Mouse (Mus musculus): ENCODE results near the gene Mcrs1. TPM values are rescaled to one million over a fixed set of nuclear protein-coding genes. Genes with fewer than 3 reads are reported as not detected.

The Mcrs1 gene
- polyA plus RNA-seq, 1 experiment from 2014 or later, result 193 TPM

- H3K9ac ChIP-seq (ENCODE audit: low read depth, low read length), result no peak overlapping the region
- WGBS, result 67% methylated on average over 10 of the region's 10 CpGs
- no peaks in the 10 kb centered on the region for H3K9me3 ChIP-seq (ENCODE audit: control insufficient read depth, low read length)
- H3K27ac ChIP-seq (ENCODE audit: low read depth, low read length), result no peak overlapping the region
- ATAC-seq (ENCODE audit: low FRiP score), result no peak
- H3K36me3 ChIP-seq (ENCODE audit: control insufficient read depth, insufficient read depth, low read length), result no peaks in the 10 kb centered on the region
- H3K4me1 ChIP-seq (replicated peaks; ENCODE audit: control insufficient read depth, insufficient read depth, low read length), result no peaks in the 10 kb centered on the region
- no peak overlapping the region for H3K4me3 ChIP-seq (ENCODE audit: low read depth, low read length)
- no peak overlapping the region for H3K4me2 ChIP-seq (replicated peaks; ENCODE audit: low read depth, low read length)
- peak; percentile 21 for DNase-seq (ENCODE audit: low spot score)
- no peaks in the 10 kb centered on the region for H3K27me3 ChIP-seq (ENCODE audit: control insufficient read depth, insufficient read depth, low read length)
Observed at GRCm38 (mm10) chr15:99283456-99283855, 31.7 kb upstream of the Mcrs1 start.

GRCm38 (mm10) chr15:99278271-99278670 lies 26.5 kb upstream of the Mcrs1 start:
- 94% methylated on average over 7 of the region's 7 CpGs for WGBS
- Histone ChIP-seq H3K9ac (ENCODE audit: low read depth, low read length) (no peak overlapping the region), H3K4me1 (replicated peaks; ENCODE audit: control insufficient read depth, insufficient read depth, low read length) (no peaks in the 10 kb centered on the region), H3K4me2 (replicated peaks; ENCODE audit: low read depth, low read length) (no peak overlapping the region), H3K9me3 (ENCODE audit: control insufficient read depth, low read length) (no peaks in the 10 kb centered on the region), H3K27ac (ENCODE audit: low read depth, low read length) (no peak overlapping the region), H3K27me3 (ENCODE audit: control insufficient read depth, insufficient read depth, low read length) (no peaks in the 10 kb centered on the region), H3K4me3 (ENCODE audit: low read depth, low read length) (no peak overlapping the region), H3K36me3 (ENCODE audit: control insufficient read depth, insufficient read depth, low read length) (no peaks in the 10 kb centered on the region)
- DNase-seq (ENCODE audit: low spot score) (no peak), ATAC-seq (ENCODE audit: low FRiP score) (no peak)

GRCm38 (mm10) chr15:99276095-99276494 lies 24.3 kb upstream of the Mcrs1 start:
- H3K36me3 ChIP-seq (ENCODE audit: control insufficient read depth, insufficient read depth, low read length), result no peaks in the 10 kb centered on the region
- ATAC-seq (ENCODE audit: low FRiP score) (no peak), DNase-seq (ENCODE audit: low spot score) (no peak)
- no peak overlapping the region for H3K9ac ChIP-seq (ENCODE audit: low read depth, low read length)
- H3K4me2 ChIP-seq (replicated peaks; ENCODE audit: low read depth, low read length), result no peak overlapping the region
- no peak overlapping the region for H3K4me3 ChIP-seq (ENCODE audit: low read depth, low read length)
- no peak overlapping the region for H3K27ac ChIP-seq (ENCODE audit: low read depth, low read length)
- no peaks in the 10 kb centered on the region for H3K4me1 ChIP-seq (replicated peaks; ENCODE audit: control insufficient read depth, insufficient read depth, low read length)
- H3K27me3 ChIP-seq (ENCODE audit: control insufficient read depth, insufficient read depth, low read length), result no peaks in the 10 kb centered on the region
- WGBS, result 82% methylated on average over 8 of the region's 8 CpGs
- no peaks in the 10 kb centered on the region for H3K9me3 ChIP-seq (ENCODE audit: control insufficient read depth, low read length)

- H3K4me3 ChIP-seq (ENCODE audit: low read depth, low read length), result no peak overlapping the region
- DNase-seq (ENCODE audit: low spot score), result peak; percentile 84
- no peaks in the 10 kb centered on the region for H3K36me3 ChIP-seq (ENCODE audit: control insufficient read depth, insufficient read depth, low read length)
- no peaks in the 10 kb centered on the region for H3K9me3 ChIP-seq (ENCODE audit: control insufficient read depth, low read length)
- no peak overlapping the region for H3K27ac ChIP-seq (ENCODE audit: low read depth, low read length)
- no peak for ATAC-seq (ENCODE audit: low FRiP score)
- no peak overlapping the region for H3K4me2 ChIP-seq (replicated peaks; ENCODE audit: low read depth, low read length)
- 22% methylated on average over 4 of the region's 4 CpGs for WGBS
- H3K27me3 ChIP-seq (ENCODE audit: control insufficient read depth, insufficient read depth, low read length), result no peaks in the 10 kb centered on the region
- no peaks in the 10 kb centered on the region for H3K4me1 ChIP-seq (replicated peaks; ENCODE audit: control insufficient read depth, insufficient read depth, low read length)
- no peak overlapping the region for H3K9ac ChIP-seq (ENCODE audit: low read depth, low read length)
Observed at GRCm38 (mm10) chr15:99265679-99266078, 13.9 kb upstream of the Mcrs1 start.

- Histone ChIP-seq H3K4me3 (ENCODE audit: low read depth, low read length) (no peak overlapping the region), H3K27ac (ENCODE audit: low read depth, low read length) (no peak overlapping the region), H3K36me3 (ENCODE audit: control insufficient read depth, insufficient read depth, low read length) (no peaks in the 10 kb centered on the region), H3K4me2 (replicated peaks; ENCODE audit: low read depth, low read length) (no peak overlapping the region), H3K9me3 (ENCODE audit: control insufficient read depth, low read length) (no peaks in the 10 kb centered on the region), H3K27me3 (ENCODE audit: control insufficient read depth, insufficient read depth, low read length) (no peaks in the 10 kb centered on the region), H3K9ac (ENCODE audit: low read depth, low read length) (no peak overlapping the region), H3K4me1 (replicated peaks; ENCODE audit: control insufficient read depth, insufficient read depth, low read length) (no peaks in the 10 kb centered on the region)
- DNase-seq (ENCODE audit: low spot score) (no peak), ATAC-seq (ENCODE audit: low FRiP score) (no peak)
- 68% methylated on average over 2 of the region's 2 CpGs for WGBS
Observed at GRCm38 (mm10) chr15:99264363-99264762, 12.6 kb upstream of the Mcrs1 start.

- H3K9ac ChIP-seq (ENCODE audit: low read depth, low read length), result no peak overlapping the region
- no peaks in the 10 kb centered on the region for H3K36me3 ChIP-seq (ENCODE audit: control insufficient read depth, insufficient read depth, low read length)
- 73% methylated on average over 10 of the region's 10 CpGs for WGBS
- H3K9me3 ChIP-seq (ENCODE audit: control insufficient read depth, low read length), result no peaks in the 10 kb centered on the region
- H3K27ac ChIP-seq (ENCODE audit: low read depth, low read length), result no peak overlapping the region
- H3K27me3 ChIP-seq (ENCODE audit: control insufficient read depth, insufficient read depth, low read length), result no peaks in the 10 kb centered on the region
- DNase-seq (ENCODE audit: low spot score), result no peak
- H3K4me3 ChIP-seq (ENCODE audit: low read depth, low read length), result no peak overlapping the region
- no peak for ATAC-seq (ENCODE audit: low FRiP score)
- H3K4me1 ChIP-seq (replicated peaks; ENCODE audit: control insufficient read depth, insufficient read depth, low read length), result no peaks in the 10 kb centered on the region
- H3K4me2 ChIP-seq (replicated peaks; ENCODE audit: low read depth, low read length), result no peak overlapping the region
Observed at GRCm38 (mm10) chr15:99262702-99263101, 10.9 kb upstream of the Mcrs1 start.

GRCm38 (mm10) chr15:99259730-99260252 lies 8.0 kb upstream of the Mcrs1 start:
- no peaks in the 10 kb centered on the region for H3K4me1 ChIP-seq (replicated peaks; ENCODE audit: control insufficient read depth, insufficient read depth, low read length)
- H3K4me2 ChIP-seq (replicated peaks; ENCODE audit: low read depth, low read length), result peak overlapping the region; percentile 19
- no peaks in the 10 kb centered on the region for H3K9me3 ChIP-seq (ENCODE audit: control insufficient read depth, low read length)
- no peak overlapping the region for H3K4me3 ChIP-seq (ENCODE audit: low read depth, low read length)
- peak; percentile 69 for DNase-seq (ENCODE audit: low spot score)
- ATAC-seq (ENCODE audit: low FRiP score), result peak; percentile 40
- H3K36me3 ChIP-seq (ENCODE audit: control insufficient read depth, insufficient read depth, low read length), result no peaks in the 10 kb centered on the region
- no peak overlapping the region for H3K27ac ChIP-seq (ENCODE audit: low read depth, low read length)
- 0% methylated on average over 7 of the region's 10 CpGs for WGBS
- no peaks in the 10 kb centered on the region for H3K27me3 ChIP-seq (ENCODE audit: control insufficient read depth, insufficient read depth, low read length)
- H3K9ac ChIP-seq (ENCODE audit: low read depth, low read length), result no peak overlapping the region

- peak; percentile 4; the same call in 1 of the 2 replicates for ATAC-seq (ENCODE audit: low FRiP score)
- Histone ChIP-seq H3K9me3 (ENCODE audit: control insufficient read depth, low read length) (no peaks in the 10 kb centered on the region), H3K4me2 (replicated peaks; ENCODE audit: low read depth, low read length) (peak overlapping the region; percentile 5; the same call in 1 of the 2 replicates), H3K36me3 (ENCODE audit: control insufficient read depth, insufficient read depth, low read length) (no peaks in the 10 kb centered on the region), H3K4me3 (ENCODE audit: low read depth, low read length) (no peak overlapping the region), H3K9ac (ENCODE audit: low read depth, low read length) (no peak overlapping the region), H3K27ac (ENCODE audit: low read depth, low read length) (no peak overlapping the region), H3K27me3 (ENCODE audit: control insufficient read depth, insufficient read depth, low read length) (no peaks in the 10 kb centered on the region), H3K4me1 (replicated peaks; ENCODE audit: control insufficient read depth, insufficient read depth, low read length) (no peaks in the 10 kb centered on the region)
- WGBS, result 63% methylated on average over 8 of the region's 8 CpGs
- no peak for DNase-seq (ENCODE audit: low spot score)
Observed at GRCm38 (mm10) chr15:99259167-99259729, 7.5 kb upstream of the Mcrs1 start.

- Histone ChIP-seq H3K27ac (ENCODE audit: low read depth, low read length) (no peak overlapping the region), H3K27me3 (ENCODE audit: control insufficient read depth, insufficient read depth, low read length) (no peaks in the 10 kb centered on the region), H3K4me3 (ENCODE audit: low read depth, low read length) (no peak overlapping the region), H3K4me1 (replicated peaks; ENCODE audit: control insufficient read depth, insufficient read depth, low read length) (no peaks in the 10 kb centered on the region; the same call in 1 of the 2 replicates), H3K36me3 (ENCODE audit: control insufficient read depth, insufficient read depth, low read length) (no peaks in the 10 kb centered on the region), H3K4me2 (replicated peaks; ENCODE audit: low read depth, low read length) (no peak overlapping the region), H3K9ac (ENCODE audit: low read depth, low read length) (no peak overlapping the region), H3K9me3 (ENCODE audit: control insufficient read depth, low read length) (no peaks in the 10 kb centered on the region)
- DNase-seq (ENCODE audit: low spot score), result no peak
- no peak for ATAC-seq (ENCODE audit: low FRiP score)
- WGBS, result 89% methylated on average over 6 of the region's 6 CpGs
Observed at GRCm38 (mm10) chr15:99255241-99255749, 3.5 kb upstream of the Mcrs1 start.
